Mouse (Mus musculus) embryonic facial prominence, embryonic 12.5 days (tissue): ENCODE data around the gene Bak1. TPM values are rescaled to one million over a fixed set of nuclear protein-coding genes. Genes with fewer than 3 reads are reported as not detected.
"Not testable (repeated sequence)": the region's sequence is repeated elsewhere in the genome, so short reads cannot be mapped to it uniquely, and the experiment has no call there.

ENCODE experiments used
- ATAC-seq: fragments of 200-750 bp; cut with Nextera tagmentation; 2 replicates; pipeline ENCODE4 v1.8.0; 2017; ENCODE audit not compliant: insufficient number of reproducible peaks, insufficient read depth, low FRiP score, low TSS enrichment
- H3K27ac ChIP-seq: fragments of 300-500 bp; sonication (generic); 2 replicates; pipeline ENCODE4 v1.5.1; 2016; ENCODE audit warnings: mild to moderate bottlenecking
- H3K27me3 ChIP-seq: fragments of 300-500 bp; sonication (generic); 2 replicates; pipeline ENCODE4 v1.6.1; 2016; ENCODE audit warnings: mild to moderate bottlenecking, moderate library complexity
- H3K36me3 ChIP-seq: fragments of 300-500 bp; sonication (generic); 2 replicates; pipeline ENCODE4 v1.6.1; 2016; ENCODE audit warnings: mild to moderate bottlenecking
- H3K4me1 ChIP-seq: fragments of 300-500 bp; sonication (generic); 2 replicates; pipeline ENCODE4 v1.6.1; 2016
- H3K4me2 ChIP-seq: fragments of 300-500 bp; sonication (generic); replicated peaks from 2 replicates; pipeline ENCODE4 v1.6.1; 2016; ENCODE audit warnings: mild to moderate bottlenecking, moderate library complexity
- H3K4me3 ChIP-seq: fragments of 300-500 bp; sonication (generic); 2 replicates; pipeline ENCODE4 v1.5.1; 2016; ENCODE audit warnings: mild to moderate bottlenecking
- H3K9ac ChIP-seq: fragments of 300-500 bp; sonication (generic); 2 replicates; pipeline ENCODE4 v1.6.1; 2016; ENCODE audit warnings: mild to moderate bottlenecking, moderate library complexity
- H3K9me3 ChIP-seq: fragments of 300-500 bp; sonication (generic); 2 replicates; pipeline ENCODE4 v1.6.1; 2016; ENCODE audit warnings: mild to moderate bottlenecking, moderate library complexity
- WGBS: fragments of 180-500 bp; shearing (Covaris S2); methylation state at CpG from one replicate; pipeline ENCODE4 v1.1.7; 2016; 5-methylcytosine and 5-hydroxymethylcytosine counted together
- polyA plus RNA-seq: library from polyadenylated mRNA; unstranded; fragments of >200 nt; fragmentation: Nextera tagmentation; extraction: Ambion mirVana; gene quantifications from 2 replicates; pipeline ENCODE4 v1.2.1, GENCODE M21; 2016

Gene Bak1
- polyA plus RNA-seq, 1 experiment from 2014 or later, result 4.5 TPM

- Histone ChIP-seq H3K9ac (no peak overlapping the region), H3K4me2 (no peak overlapping the region)
- ATAC-seq, result no peak
Observed at GRCm38 (mm10) chr17:26999996-27000395, 28.8 kb downstream of the Bak1 start.

GRCm38 (mm10) chr17:26998283-26998682 is 30.5 kb downstream of the Bak1 start:
- no peak overlapping the region for H3K4me2 ChIP-seq
- H3K27me3 ChIP-seq, result no peaks in the 10 kb centered on the region
- no peak overlapping the region for H3K27ac ChIP-seq
- no peak overlapping the region for H3K9ac ChIP-seq
- H3K4me1 ChIP-seq, result peaks cover 4% of the 10 kb centered on the region; the same call in 1 of the 2 replicates
- no peaks in the 10 kb centered on the region for H3K36me3 ChIP-seq
- 90% methylated on average over 15 of the region's 15 CpGs for WGBS
- no peak for ATAC-seq
- H3K9me3 ChIP-seq, result no peaks in the 10 kb centered on the region
- H3K4me3 ChIP-seq, result no peak overlapping the region

More at GRCm38 (mm10) chr17:26999996-27000395, 28.8 kb downstream of the Bak1 start:
- Histone ChIP-seq H3K9me3 (no peaks in the 10 kb centered on the region), H3K27ac (no peak overlapping the region), H3K4me3 (no peak overlapping the region), H3K36me3 (no peaks in the 10 kb centered on the region), H3K27me3 (no peaks in the 10 kb centered on the region), H3K4me1 (peaks cover 4% of the 10 kb centered on the region; the same call in 1 of the 2 replicates)
- 72% methylated on average over 12 of the region's 12 CpGs for WGBS

- Histone ChIP-seq H3K4me3 (no peak overlapping the region), H3K27me3 (no peaks in the 10 kb centered on the region), H3K36me3 (no peaks in the 10 kb centered on the region), H3K9me3 (no peaks in the 10 kb centered on the region), H3K4me1 (peaks cover 4% of the 10 kb centered on the region; the same call in 1 of the 2 replicates), H3K27ac (no peak overlapping the region), H3K9ac (no peak overlapping the region), H3K4me2 (no peak overlapping the region)
- ATAC-seq, result no peak
- 71% methylated on average over 4 of the region's 4 CpGs for WGBS
Observed at GRCm38 (mm10) chr17:26997661-26998060, 31.1 kb downstream of the Bak1 start.

- H3K9ac ChIP-seq, result no peak overlapping the region
- H3K27me3 ChIP-seq, result no peaks in the 10 kb centered on the region
- WGBS, result 74% methylated on average over 8 of the region's 8 CpGs
- no peak overlapping the region for H3K4me3 ChIP-seq
- no peaks in the 10 kb centered on the region for H3K36me3 ChIP-seq
- H3K27ac ChIP-seq, result no peak overlapping the region
- no peak for ATAC-seq
- H3K4me2 ChIP-seq, result no peak overlapping the region
- H3K9me3 ChIP-seq, result no peaks in the 10 kb centered on the region
- peaks cover 4% of the 10 kb centered on the region; the same call in 1 of the 2 replicates for H3K4me1 ChIP-seq
Observed at GRCm38 (mm10) chr17:26995562-26995961, 33.2 kb downstream of the Bak1 start.

- no peaks in the 10 kb centered on the region for H3K9me3 ChIP-seq
- ATAC-seq, result no peak
- no peak overlapping the region for H3K27ac ChIP-seq
- 75% methylated on average over 6 of the region's 6 CpGs for WGBS
- H3K4me2 ChIP-seq, result no peak overlapping the region
- H3K9ac ChIP-seq, result no peak overlapping the region
- no peak overlapping the region for H3K4me3 ChIP-seq
- H3K4me1 ChIP-seq, result peaks cover 4% of the 10 kb centered on the region; the same call in 1 of the 2 replicates
- no peaks in the 10 kb centered on the region for H3K27me3 ChIP-seq
- H3K36me3 ChIP-seq, result no peaks in the 10 kb centered on the region
Observed at GRCm38 (mm10) chr17:26995006-26995405, 33.8 kb downstream of the Bak1 start.

- H3K27me3 ChIP-seq, result no peaks in the 10 kb centered on the region
- H3K27ac ChIP-seq, result no peak overlapping the region
- peaks cover 4% of the 10 kb centered on the region; the same call in 1 of the 2 replicates for H3K4me1 ChIP-seq
- H3K4me2 ChIP-seq, result no peak overlapping the region
- H3K36me3 ChIP-seq, result no peaks in the 10 kb centered on the region
- no peak for ATAC-seq
- no peaks in the 10 kb centered on the region for H3K9me3 ChIP-seq
- H3K9ac ChIP-seq, result no peak overlapping the region
- 84% methylated on average over 14 of the region's 14 CpGs for WGBS
- no peak overlapping the region for H3K4me3 ChIP-seq
Observed at GRCm38 (mm10) chr17:26994410-26994809, 34.4 kb downstream of the Bak1 start.

GRCm38 (mm10) chr17:26990521-26990920 is 38.3 kb downstream of the Bak1 start:
- Histone ChIP-seq H3K4me3 (no peak overlapping the region), H3K4me1 (no peaks in the 10 kb centered on the region), H3K4me2 (no peak overlapping the region), H3K9ac (no peak overlapping the region), H3K27me3 (no peaks in the 10 kb centered on the region), H3K36me3 (no peaks in the 10 kb centered on the region), H3K27ac (no peak overlapping the region), H3K9me3 (no peaks in the 10 kb centered on the region)
- no peak for ATAC-seq

- no peaks in the 10 kb centered on the region for H3K4me1 ChIP-seq
- H3K9me3 ChIP-seq, result no peaks in the 10 kb centered on the region
- 83% methylated on average over 10 of the region's 10 CpGs for WGBS
- no peak for ATAC-seq
- H3K36me3 ChIP-seq, result no peaks in the 10 kb centered on the region
- H3K27me3 ChIP-seq, result no peaks in the 10 kb centered on the region
- no peak overlapping the region for H3K4me3 ChIP-seq
- no peak overlapping the region for H3K4me2 ChIP-seq
- H3K9ac ChIP-seq, result no peak overlapping the region
- H3K27ac ChIP-seq, result no peak overlapping the region
Observed at GRCm38 (mm10) chr17:26985503-26986179, 43.2 kb downstream of the Bak1 start.

GRCm38 (mm10) chr17:26983382-26983781 is 45.4 kb downstream of the Bak1 start:
- no peak for ATAC-seq
- H3K27ac ChIP-seq, result no peak overlapping the region
- 95% methylated on average over 4 of the region's 4 CpGs for WGBS
- H3K4me1 ChIP-seq, result no peaks in the 10 kb centered on the region
- H3K36me3 ChIP-seq, result peaks cover 13% of the 10 kb centered on the region
- no peak overlapping the region for H3K4me2 ChIP-seq
- no peak overlapping the region for H3K9ac ChIP-seq
- no peaks in the 10 kb centered on the region for H3K9me3 ChIP-seq
- no peak overlapping the region for H3K4me3 ChIP-seq
- H3K27me3 ChIP-seq, result no peaks in the 10 kb centered on the region

- Histone ChIP-seq H3K36me3 (peaks cover 35% of the 10 kb centered on the region), H3K4me2 (no peak overlapping the region), H3K9me3 (no peaks in the 10 kb centered on the region), H3K27me3 (no peaks in the 10 kb centered on the region), H3K27ac (no peak overlapping the region), H3K9ac (no peak overlapping the region), H3K4me1 (peaks cover 2% of the 10 kb centered on the region; the same call in 1 of the 2 replicates), H3K4me3 (no peak overlapping the region)
- 74% methylated on average over 2 of the region's 2 CpGs for WGBS
- ATAC-seq, result no peak
Observed at GRCm38 (mm10) chr17:26981050-26981449, 47.8 kb downstream of the Bak1 start.

GRCm38 (mm10) chr17:26979426-26979825 is 49.4 kb downstream of the Bak1 start:
- peaks cover 48% of the 10 kb centered on the region for H3K36me3 ChIP-seq
- 80% methylated on average over 2 of the region's 2 CpGs for WGBS
- H3K9ac ChIP-seq, result no peak overlapping the region
- H3K4me2 ChIP-seq, result no peak overlapping the region
- peaks cover 8% of the 10 kb centered on the region for H3K4me1 ChIP-seq
- no peak overlapping the region for H3K27ac ChIP-seq
- no peak for ATAC-seq
- no peaks in the 10 kb centered on the region for H3K27me3 ChIP-seq
- no peaks in the 10 kb centered on the region for H3K9me3 ChIP-seq
- no peak overlapping the region for H3K4me3 ChIP-seq

- H3K27ac ChIP-seq, H3K4me2 ChIP-seq, H3K4me3 ChIP-seq, H3K9me3 ChIP-seq, H3K9ac ChIP-seq, H3K27me3 ChIP-seq, ATAC-seq: not testable (repeated sequence)
- WGBS, result 88% methylated on average over 6 of the region's 6 CpGs
- Histone ChIP-seq H3K36me3 (peaks cover 48% of the 10 kb centered on the region), H3K4me1 (peaks cover 18% of the 10 kb centered on the region)
Observed at GRCm38 (mm10) chr17:26977354-26977753, 51.5 kb downstream of the Bak1 start.
